Mouse (Mus musculus) midbrain, embryonic 16.5 days (tissue): ENCODE measurements around the gene Sorcs2. TPM values are rescaled to one million over a fixed set of nuclear protein-coding genes. Genes with fewer than 3 reads are reported as not detected.

ENCODE experiments used
- ATAC-seq: fragments of 200-750 bp; cut with Nextera tagmentation; 2 replicates; pipeline ENCODE4 v1.8.0; 2017; ENCODE audit warnings: moderate TSS enrichment
- H3K27ac ChIP-seq: fragments of 300-500 bp; sonication (generic); 2 replicates; pipeline ENCODE4 v1.5.1; 2014; ENCODE audit warnings: mild to moderate bottlenecking, low read length, mixed read lengths
- H3K27me3 ChIP-seq: fragments of 300-500 bp; sonication (generic); 2 replicates; pipeline ENCODE4 v1.6.1; 2014; ENCODE audit warnings: low read depth, low read length, mixed read lengths; ENCODE audit not compliant: control insufficient read depth, insufficient read depth
- H3K36me3 ChIP-seq: fragments of 300-500 bp; sonication (generic); 2 replicates; pipeline ENCODE4 v1.6.1; 2014; ENCODE audit warnings: mild to moderate bottlenecking, low read length, moderate library complexity, mixed read lengths; ENCODE audit not compliant: control insufficient read depth, insufficient read depth
- H3K4me1 ChIP-seq: fragments of 300-500 bp; sonication (generic); 2 replicates; pipeline ENCODE4 v1.6.1; 2014; ENCODE audit warnings: mild to moderate bottlenecking, low read length, mixed read lengths; ENCODE audit not compliant: control insufficient read depth, insufficient read depth
- H3K4me2 ChIP-seq: fragments of 300-500 bp; sonication (generic); 2 replicates; pipeline ENCODE4 v1.6.1; 2014; ENCODE audit warnings: mild to moderate bottlenecking, low read length, mixed read lengths
- H3K4me3 ChIP-seq: fragments of 300-500 bp; sonication (generic); 2 replicates; pipeline ENCODE4 v1.5.1; 2014; ENCODE audit warnings: low read depth, mild to moderate bottlenecking, low read length, moderate library complexity, mixed read lengths
- H3K9ac ChIP-seq: fragments of 300-500 bp; sonication (generic); 2 replicates; pipeline ENCODE4 v1.6.1; 2014; ENCODE audit warnings: low read depth, low read length, mixed read lengths
- H3K9me3 ChIP-seq: fragments of 300-500 bp; sonication (generic); replicated peaks from 2 replicates; pipeline ENCODE4 v1.6.1; 2014; ENCODE audit warnings: mild to moderate bottlenecking, low read length, mixed read lengths; ENCODE audit not compliant: control insufficient read depth, poor library complexity, severe bottlenecking
- WGBS: fragments of 180-500 bp; shearing (Covaris S2); extraction: QIAGEN DNeasy Blood & Tissue Kit; methylation state at CpG from one replicate; pipeline ENCODE4 v1.1.7; 2014; 5-methylcytosine and 5-hydroxymethylcytosine counted together
- polyA plus RNA-seq: library from polyadenylated mRNA; unstranded; fragments of >200 nt; fragmentation: Nextera tagmentation; extraction: Ambion mirVana; gene quantifications from 2 replicates; pipeline ENCODE4 v1.2.1, GENCODE M21; 2015

Gene Sorcs2
- polyA plus RNA-seq, 1 experiment from 2014 or later = 21.3 TPM

DNA sequence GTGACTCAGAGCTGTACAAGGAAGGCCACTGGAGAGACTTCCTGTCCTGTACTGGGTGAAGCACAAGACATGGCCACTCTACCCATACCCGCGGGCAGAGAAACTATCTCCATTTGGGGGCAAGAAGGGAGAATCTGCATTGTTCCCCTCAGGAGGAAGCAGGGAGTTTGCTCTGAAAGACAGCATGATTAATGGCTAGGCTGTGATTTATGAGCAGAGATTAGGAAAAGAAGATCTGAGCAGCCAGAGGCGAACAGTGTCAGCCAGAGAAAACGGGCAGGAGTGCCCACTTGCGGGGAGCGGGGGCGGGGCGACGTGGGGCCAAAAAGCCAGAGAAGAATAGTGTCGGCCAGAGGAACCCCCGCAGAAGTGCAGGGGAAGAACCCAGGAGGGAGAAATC is 29.9 kb upstream of the Sorcs2 start:
- no peak overlapping the region for H3K4me3 ChIP-seq
- H3K9ac ChIP-seq = 0 out of 2 replicates have a peak overlapping the region, but pooled peaks have one; percentile 30
- H3K9me3 ChIP-seq = no peaks in the 10 kb centered on the region
- no peak overlapping the region for H3K27ac ChIP-seq
- no peaks in the 10 kb centered on the region for H3K27me3 ChIP-seq
- ATAC-seq = no peak
- H3K36me3 ChIP-seq = no peaks in the 10 kb centered on the region
- no peak overlapping the region for H3K4me2 ChIP-seq
- 53% methylated on average over 11 of the region's 11 CpGs for WGBS
- 0 out of 2 replicates have a peak, but pooled peaks cover 7% of the 10 kb centered on the region for H3K4me1 ChIP-seq

DNA sequence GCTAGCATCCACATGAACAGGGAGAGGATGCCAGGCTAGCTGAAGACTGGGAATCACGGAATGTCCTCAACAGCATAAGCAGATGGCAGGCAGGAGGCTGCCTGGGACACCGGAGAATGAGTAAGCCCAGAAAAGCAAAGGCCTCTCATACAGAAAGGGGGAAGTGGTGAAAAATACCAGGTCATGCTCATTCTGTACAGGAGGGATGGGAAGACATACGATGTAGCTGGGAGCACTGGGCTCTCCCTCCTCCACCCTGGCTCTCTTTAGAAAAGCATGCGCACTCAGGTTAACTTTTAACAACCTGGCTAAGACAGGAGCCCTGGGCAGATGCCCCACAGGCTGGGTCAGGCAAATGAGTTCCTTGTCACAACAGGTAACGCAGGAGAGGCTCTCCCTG is 28.5 kb upstream of the Sorcs2 start:
- Histone ChIP-seq H3K9ac (no peak overlapping the region), H3K27ac (no peak overlapping the region), H3K27me3 (no peaks in the 10 kb centered on the region), H3K36me3 (no peaks in the 10 kb centered on the region), H3K4me3 (no peak overlapping the region), H3K4me1 (0 out of 2 replicates have a peak, but pooled peaks cover 7% of the 10 kb centered on the region), H3K4me2 (no peak overlapping the region), H3K9me3 (no peaks in the 10 kb centered on the region)
- 86% methylated on average over 5 of the region's 5 CpGs for WGBS
- no peak for ATAC-seq

DNA sequence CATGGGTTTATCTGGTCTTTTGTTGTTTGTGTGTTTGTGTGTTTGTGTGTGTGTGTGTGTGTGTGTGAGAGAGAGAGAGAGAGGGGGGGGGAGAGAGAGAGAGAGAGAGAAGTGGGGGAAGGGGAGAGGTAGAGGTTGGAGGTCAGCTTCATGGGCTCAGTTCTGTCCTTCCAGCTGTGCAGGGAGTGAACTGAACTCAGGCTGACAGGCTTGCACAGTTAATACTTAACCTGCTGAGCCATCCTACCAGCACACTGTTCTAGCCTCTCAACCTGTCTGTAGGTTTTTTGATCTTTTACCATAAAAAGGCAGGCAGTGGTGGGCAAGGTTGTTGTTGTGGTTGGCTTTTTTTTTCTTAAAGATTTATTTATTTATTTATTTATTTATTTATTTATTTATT is 26.7 kb upstream of the Sorcs2 start:
- no peak overlapping the region for H3K4me2 ChIP-seq
- no peak overlapping the region for H3K27ac ChIP-seq
- no peaks in the 10 kb centered on the region for H3K27me3 ChIP-seq
- no peaks in the 10 kb centered on the region for H3K9me3 ChIP-seq
- no peaks in the 10 kb centered on the region for H3K36me3 ChIP-seq
- no peak overlapping the region for H3K9ac ChIP-seq
- 0 out of 2 replicates have a peak, but pooled peaks cover 5% of the 10 kb centered on the region for H3K4me1 ChIP-seq
- H3K4me3 ChIP-seq = no peak overlapping the region
- no peak for ATAC-seq

DNA sequence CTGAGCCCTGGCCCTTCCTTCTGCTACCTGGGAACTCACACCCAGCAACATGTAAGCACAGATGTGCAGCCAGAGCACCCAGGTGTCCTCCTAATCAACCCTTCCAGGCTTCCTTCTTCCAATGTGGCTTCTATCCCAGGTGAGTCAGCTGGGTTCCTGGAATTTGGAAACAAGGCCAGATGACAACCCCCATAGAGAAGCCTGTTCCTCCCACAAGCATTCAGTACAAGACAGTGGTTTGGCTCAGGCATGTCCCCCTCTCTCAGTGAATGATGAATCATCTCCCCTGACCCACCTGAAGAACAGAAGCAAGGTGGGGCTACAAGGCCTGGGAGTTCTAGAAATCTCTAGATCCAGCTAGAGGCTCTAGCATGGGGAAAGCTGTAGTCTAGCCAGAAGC is 24.8 kb upstream of the Sorcs2 start:
- Histone ChIP-seq H3K36me3 (no peaks in the 10 kb centered on the region), H3K27me3 (no peaks in the 10 kb centered on the region), H3K4me1 (0 out of 2 replicates have a peak, but pooled peaks cover under 1% of the 10 kb centered on the region), H3K4me2 (no peak overlapping the region), H3K27ac (no peak overlapping the region), H3K9ac (no peak overlapping the region), H3K9me3 (no peaks in the 10 kb centered on the region), H3K4me3 (no peak overlapping the region)
- ATAC-seq = no peak

DNA sequence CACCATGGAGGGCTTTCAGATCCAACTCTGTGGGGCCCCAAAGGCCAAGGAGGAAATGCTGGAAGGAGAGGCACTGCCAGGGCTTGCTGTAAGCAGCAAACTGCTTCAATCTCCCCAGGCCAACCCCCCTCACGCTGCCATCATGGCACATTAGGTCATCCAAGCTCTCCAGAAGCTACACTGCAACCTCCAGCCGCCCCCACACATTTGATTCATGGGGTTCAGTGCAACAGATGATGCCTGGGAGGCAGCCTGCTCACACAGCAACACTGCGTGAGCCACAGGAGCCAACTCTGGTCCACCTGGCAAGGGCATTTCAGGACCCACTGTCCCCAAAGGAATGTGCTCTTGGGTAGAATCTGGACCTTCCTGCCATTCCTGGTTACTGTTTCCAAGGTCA is 21.9 kb upstream of the Sorcs2 start:
- Histone ChIP-seq H3K4me3 (no peak overlapping the region), H3K4me1 (no peaks in the 10 kb centered on the region), H3K36me3 (no peaks in the 10 kb centered on the region), H3K27me3 (no peaks in the 10 kb centered on the region), H3K9me3 (no peaks in the 10 kb centered on the region), H3K9ac (no peak overlapping the region), H3K27ac (no peak overlapping the region), H3K4me2 (no peak overlapping the region)
- no peak for ATAC-seq
- 77% methylated on average over 3 of the region's 3 CpGs for WGBS

DNA sequence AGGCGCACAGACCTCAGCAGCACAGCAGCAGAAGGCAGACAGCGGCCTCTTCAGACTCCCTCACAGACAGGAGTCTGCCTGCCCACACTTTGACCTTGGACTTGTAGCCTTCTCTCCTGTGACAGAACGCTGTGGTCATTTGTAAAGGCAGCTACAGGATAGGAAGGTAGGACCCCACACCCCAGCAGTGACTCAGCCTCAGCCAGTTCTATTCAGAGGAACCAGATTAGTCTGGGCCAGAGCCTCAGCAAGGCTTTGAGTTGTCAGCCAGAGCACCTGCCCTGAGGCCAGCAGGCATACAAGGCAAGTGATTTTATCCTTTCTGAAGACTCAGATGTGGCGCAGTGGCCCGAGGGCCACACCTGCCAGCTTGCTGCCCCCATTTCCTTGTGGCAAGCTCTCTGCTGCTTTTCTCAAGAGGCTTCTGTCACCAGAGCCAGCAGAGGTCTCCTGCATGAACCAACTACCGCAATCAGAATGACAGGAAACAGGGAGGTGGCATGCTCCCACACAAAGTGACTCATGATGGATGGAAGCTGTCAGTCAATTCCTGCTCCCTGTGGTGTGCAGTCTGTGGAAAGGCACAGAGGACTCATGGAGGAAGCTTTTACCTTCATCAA is 16.9 kb upstream of the Sorcs2 start:
- H3K36me3 ChIP-seq = no peaks in the 10 kb centered on the region
- H3K27ac ChIP-seq = no peak overlapping the region
- H3K4me1 ChIP-seq = no peaks in the 10 kb centered on the region
- H3K9me3 ChIP-seq = no peaks in the 10 kb centered on the region
- no peak overlapping the region for H3K4me3 ChIP-seq
- no peak overlapping the region for H3K9ac ChIP-seq
- H3K27me3 ChIP-seq = no peaks in the 10 kb centered on the region
- 74% methylated on average over 6 of the region's 6 CpGs for WGBS
- H3K4me2 ChIP-seq = no peak overlapping the region
- ATAC-seq = no peak

DNA sequence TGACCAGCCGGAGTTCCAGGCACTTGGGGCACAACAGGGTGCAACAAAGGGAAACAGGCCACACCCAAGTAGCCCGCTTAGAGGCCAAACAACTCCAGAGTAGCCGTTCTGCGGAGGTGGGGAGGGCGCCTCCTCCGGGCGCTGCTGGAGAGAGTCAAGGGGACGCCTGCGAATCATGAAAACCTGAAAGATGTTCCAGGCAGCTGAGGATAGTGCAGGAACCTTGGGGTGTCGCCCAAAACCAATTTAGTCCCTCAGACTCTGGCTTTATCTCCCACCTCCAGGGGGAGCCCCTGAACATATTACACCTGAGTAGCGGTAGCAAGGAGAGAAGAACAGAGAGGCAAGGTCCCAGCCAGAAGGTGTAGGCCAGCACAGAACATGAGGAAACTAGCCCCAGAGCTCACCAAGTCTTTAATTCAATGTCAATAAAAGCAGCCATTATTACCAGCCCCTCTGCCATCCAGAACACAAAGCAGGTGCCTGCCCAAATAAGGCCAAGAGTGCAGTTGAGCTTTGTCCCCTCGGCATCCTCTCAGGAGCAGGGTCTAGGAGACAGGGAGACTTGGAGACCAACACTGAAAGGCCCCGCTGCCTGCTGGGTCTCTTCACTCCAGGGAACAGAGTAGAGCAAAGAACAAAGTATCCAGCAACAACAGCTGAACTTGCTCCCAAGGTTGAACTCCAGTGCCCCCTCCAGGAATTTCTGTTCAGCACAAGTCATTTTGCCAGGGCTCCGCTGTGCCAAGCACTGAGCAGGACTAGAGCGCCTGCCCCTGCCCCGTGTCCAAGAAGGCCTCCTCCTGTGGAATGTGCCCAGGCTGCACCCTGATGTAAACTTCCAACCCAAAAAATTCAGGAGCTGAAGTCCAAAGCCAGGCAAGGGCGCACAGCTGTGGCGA is 775 bp upstream of the Sorcs2 start:
- Histone ChIP-seq H3K4me3 (no peak overlapping the region), H3K27me3 (no peaks in the 10 kb centered on the region), H3K27ac (no peak overlapping the region), H3K4me2 (peak overlapping the region; percentile 19; the same call in 1 of the 2 replicates), H3K9me3 (no peaks in the 10 kb centered on the region), H3K4me1 (peaks cover 21% of the 10 kb centered on the region; the same call in 1 of the 2 replicates), H3K9ac (no peak overlapping the region), H3K36me3 (no peaks in the 10 kb centered on the region)
- WGBS = 5% methylated on average over 18 of the region's 18 CpGs
- ATAC-seq = no peak

DNA sequence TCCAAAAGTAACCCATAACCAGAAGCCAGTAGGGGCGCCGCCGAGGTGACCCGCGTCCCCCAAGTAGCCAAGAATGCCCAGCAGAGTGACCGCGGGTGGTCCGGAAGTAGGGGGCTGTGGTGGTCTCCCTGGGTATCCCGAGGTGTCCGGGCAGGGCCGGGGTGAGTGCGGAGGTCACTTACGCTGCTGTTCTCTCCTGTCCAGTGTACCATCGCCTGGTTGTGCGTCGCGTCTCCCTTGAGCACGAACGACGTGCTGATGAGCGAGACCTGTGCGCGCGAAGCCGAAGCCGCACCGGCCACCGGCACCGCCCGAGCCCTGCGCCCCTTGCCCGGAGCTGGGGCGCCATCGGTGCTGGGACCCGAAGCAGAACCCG is 567 bp downstream of the Sorcs2 start:
- WGBS = under 1% methylated on average over 36 of the region's 36 CpGs
- H3K4me1 ChIP-seq = peaks cover 24% of the 10 kb centered on the region; the same call in 1 of the 2 replicates
- peak overlapping the region; percentile 70 for H3K4me3 ChIP-seq
- peak overlapping the region; percentile 53; the same call in 1 of the 2 replicates for H3K27ac ChIP-seq
- peak overlapping the region; percentile 86 for H3K4me2 ChIP-seq
- no peaks in the 10 kb centered on the region for H3K36me3 ChIP-seq
- peak; percentile 37; the same call in 1 of the 2 replicates for ATAC-seq
- H3K9ac ChIP-seq = peak overlapping the region; percentile 82
- H3K9me3 ChIP-seq = no peaks in the 10 kb centered on the region
- no peaks in the 10 kb centered on the region for H3K27me3 ChIP-seq
